Mouse (Mus musculus): ENCODE measurements around the gene Gm10974. TPM values are rescaled to one million over a fixed set of nuclear protein-coding genes. Genes with fewer than 3 reads are reported as not detected.

Gm10974 gene
- total RNA-seq, 4 experiments from 2014 or later = not detected

- DNase-seq (ENCODE audit: low spot score in 2 of 2) = no peak
These were observed 39.1 kb downstream of the Gm10974 start for GRCm38 (mm10) chr7:66404802-66405201.

GRCm38 (mm10) chr7:66405541-66405940 lies 39.8 kb downstream of the Gm10974 start:
- no peak for DNase-seq (ENCODE audit: low spot score in 2 of 2)

- no peak for DNase-seq (ENCODE audit: low spot score in 2 of 2)
These were observed 40.4 kb downstream of the Gm10974 start for GRCm38 (mm10) chr7:66405951-66406721.

GRCm38 (mm10) chr7:66406971-66407370 lies 41.3 kb downstream of the Gm10974 start:
- no peak for DNase-seq (ENCODE audit: low spot score in 2 of 2)

- DNase-seq (ENCODE audit: low spot score in 2 of 2) = no peak
These were observed 43.7 kb downstream of the Gm10974 start for GRCm38 (mm10) chr7:66409433-66409832.

GRCm38 (mm10) chr7:66413093-66413492 lies 47.4 kb downstream of the Gm10974 start:
- DNase-seq (ENCODE audit: low spot score in 2 of 2) = no peak

- no peak for DNase-seq (ENCODE audit: low spot score in 2 of 2)
These were observed 51.1 kb downstream of the Gm10974 start for GRCm38 (mm10) chr7:66416829-66417228.

GRCm38 (mm10) chr7:66418981-66419380 lies 53.3 kb downstream of the Gm10974 start:
- no peak for DNase-seq (ENCODE audit: low spot score in 2 of 2)

GRCm38 (mm10) chr7:66421903-66422302 lies 56.2 kb downstream of the Gm10974 start:
- no peak for DNase-seq (ENCODE audit: low spot score in 2 of 2)

- no peak for DNase-seq (ENCODE audit: low spot score in 2 of 2)
These were observed 61.3 kb downstream of the Gm10974 start for GRCm38 (mm10) chr7:66427053-66427436.

- DNase-seq (ENCODE audit: low spot score in 2 of 2) = no peak
These were observed 61.9 kb downstream of the Gm10974 start, which contains the start of gene Aldh1a3 for GRCm38 (mm10) chr7:66427437-66428161. Gene Aldh1a3 (minus strand): TSS chr7:66427517.

GRCm38 (mm10) chr7:66434453-66434935 lies 68.8 kb downstream of the Gm10974 start:
- peak; percentile 23 to 77 for DNase-seq (ENCODE audit: low spot score in 2 of 2)

Small RNA genes within 50 kb of the gene (microRNA-seq; reads per million reads assigned to microRNA genes)
- gene Mir7057 = 0 reads per million in 2 experiments

Other genes with a start within 250 kb of the Gm10974 start
- 1 to 10 TPM; 3.3 to 7.0 (median 4.9) TPM for gene Lrrk1, start 22.4 kb downstream of the Gm10974 start, total RNA-seq (2022)
- 1 to 10 TPM in 2 of 4 experiments, under 1 TPM in 2; 0.50 to 1.6 (median 1.0) TPM for gene Aldh1a3, start 61.6 kb downstream of the Gm10974 start, total RNA-seq (2022)

Measured in layer of hippocampus, adult 8-10 months (tissue).